Mouse (Mus musculus) hindbrain, embryonic 13.5 days (tissue): ENCODE measurements around the gene Lrrc27. TPM values are rescaled to one million over a fixed set of nuclear protein-coding genes. Genes with fewer than 3 reads are reported as not detected.

ENCODE experiments used
- ATAC-seq: fragments of 200-750 bp; cut with Nextera tagmentation; 2 replicates; pipeline ENCODE4 v1.8.0; 2017; ENCODE audit warnings: moderate TSS enrichment; ENCODE audit not compliant: low FRiP score
- H3K27ac ChIP-seq: fragments of 300-500 bp; sonication (generic); 2 replicates; pipeline ENCODE4 v1.5.1; 2015; ENCODE audit warnings: inconsistent platforms, mild to moderate bottlenecking, moderate library complexity
- H3K27me3 ChIP-seq: fragments of 300-500 bp; sonication (generic); 2 replicates; pipeline ENCODE4 v1.6.1; 2015; ENCODE audit warnings: mild to moderate bottlenecking, inconsistent platforms
- H3K36me3 ChIP-seq: fragments of 300-500 bp; sonication (generic); 2 replicates; pipeline ENCODE4 v1.6.1; 2015; ENCODE audit warnings: mild to moderate bottlenecking, inconsistent platforms
- H3K4me1 ChIP-seq: fragments of 300-500 bp; sonication (generic); replicated peaks from 2 replicates; pipeline ENCODE4 v1.6.1; 2015; ENCODE audit warnings: inconsistent platforms
- H3K4me2 ChIP-seq: fragments of 300-500 bp; sonication (generic); 2 replicates; pipeline ENCODE4 v1.6.1; 2015; ENCODE audit warnings: inconsistent platforms, mild to moderate bottlenecking, moderate library complexity
- H3K4me3 ChIP-seq: fragments of 300-500 bp; sonication (generic); 2 replicates; pipeline ENCODE4 v1.5.1; 2015; ENCODE audit warnings: mild to moderate bottlenecking, inconsistent platforms
- H3K9ac ChIP-seq: fragments of 300-500 bp; sonication (generic); 2 replicates; pipeline ENCODE4 v1.6.1; 2015; ENCODE audit warnings: mild to moderate bottlenecking, inconsistent platforms
- H3K9me3 ChIP-seq: fragments of 300-500 bp; sonication (generic); 2 replicates; pipeline ENCODE4 v1.6.1; 2016; ENCODE audit warnings: inconsistent platforms
- WGBS: fragments of 180-500 bp; shearing (Covaris S2); methylation state at CpG from one replicate; pipeline ENCODE4 v1.1.7; 2015; 5-methylcytosine and 5-hydroxymethylcytosine counted together
- polyA plus RNA-seq: library from polyadenylated mRNA; unstranded; fragments of >200 nt; fragmentation: Nextera tagmentation; extraction: Ambion mirVana; gene quantifications from 2 replicates; pipeline ENCODE4 v1.2.1, GENCODE M21; 2015

The Lrrc27 gene
- polyA plus RNA-seq, 1 experiment from 2014 or later, result 3.5 TPM

DNA sequence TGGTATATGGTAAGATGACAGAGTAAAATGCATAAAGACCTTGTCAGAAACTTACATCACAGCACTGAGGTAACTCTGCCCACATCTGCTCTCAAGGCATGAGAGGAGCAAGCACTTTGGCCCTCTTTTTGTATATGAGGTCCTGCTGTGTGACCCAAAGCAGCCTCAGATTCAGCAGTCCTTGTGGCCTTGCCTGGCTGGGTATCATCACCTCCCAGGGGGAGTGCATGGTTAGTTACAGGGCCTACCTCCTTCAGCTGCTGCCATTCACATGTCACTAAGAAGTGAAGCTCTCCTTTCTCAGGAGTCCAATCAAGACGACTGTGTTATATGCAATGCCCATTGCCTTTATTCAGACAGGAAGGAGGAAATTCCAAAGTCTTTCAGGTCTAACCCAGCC is 2.7 kb downstream of the Lrrc27 start:
- no peaks in the 10 kb centered on the region for H3K9me3 ChIP-seq
- ATAC-seq, result no peak
- no peaks in the 10 kb centered on the region for H3K27me3 ChIP-seq
- H3K4me3 ChIP-seq, result no peak overlapping the region
- H3K27ac ChIP-seq, result no peak overlapping the region
- H3K9ac ChIP-seq, result no peak overlapping the region
- no peak overlapping the region for H3K4me2 ChIP-seq
- 52% methylated on average over 1 of the region's 1 CpGs for WGBS
- no peaks in the 10 kb centered on the region for H3K36me3 ChIP-seq
- H3K4me1 ChIP-seq, result peaks cover 17% of the 10 kb centered on the region

DNA sequence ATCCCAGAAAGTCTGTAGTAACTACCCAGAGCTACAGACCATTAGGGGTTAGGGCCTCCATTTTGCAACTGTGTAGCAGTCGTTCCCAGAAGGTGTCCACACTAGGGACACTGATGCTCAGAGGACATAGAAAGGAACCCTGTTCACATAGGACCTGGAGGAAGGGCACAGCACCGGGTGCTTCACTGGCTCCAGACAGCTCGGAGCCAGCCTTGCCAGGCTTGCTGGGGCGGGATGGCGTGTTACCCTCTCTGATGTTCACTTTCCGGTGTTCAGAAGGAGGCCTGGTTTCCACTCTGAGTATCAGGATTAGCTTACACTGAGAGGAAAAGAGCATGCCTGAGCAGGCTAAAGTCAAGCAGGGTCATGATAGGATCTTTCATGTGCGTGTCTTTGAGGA is 3.2 kb downstream of the Lrrc27 start:
- H3K27ac ChIP-seq, result no peak overlapping the region
- H3K4me2 ChIP-seq, result no peak overlapping the region
- H3K4me3 ChIP-seq, result no peak overlapping the region
- H3K9me3 ChIP-seq, result no peaks in the 10 kb centered on the region
- H3K36me3 ChIP-seq, result no peaks in the 10 kb centered on the region
- peaks cover 17% of the 10 kb centered on the region for H3K4me1 ChIP-seq
- no peaks in the 10 kb centered on the region for H3K27me3 ChIP-seq
- WGBS, result 93% methylated on average over 7 of the region's 7 CpGs
- ATAC-seq, result no peak
- no peak overlapping the region for H3K9ac ChIP-seq

DNA sequence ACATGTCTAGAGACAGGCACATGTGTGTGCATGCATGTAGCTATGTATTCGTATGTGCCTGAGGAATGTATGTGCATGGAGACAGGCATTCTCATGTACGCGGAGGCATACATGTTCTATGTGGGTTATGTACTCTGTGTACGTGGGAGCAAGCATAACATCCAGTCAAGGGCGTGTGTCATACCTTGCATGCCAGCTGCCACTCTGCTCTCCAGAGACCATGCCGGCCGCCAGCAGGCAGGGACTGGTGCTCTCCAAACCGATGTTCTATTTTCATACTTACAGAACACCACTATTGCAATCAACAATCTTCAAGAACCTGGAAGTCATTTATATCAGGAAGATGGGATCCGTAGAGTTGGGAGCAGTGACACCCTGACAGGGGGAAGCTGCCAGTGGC is 3.7 kb downstream of the Lrrc27 start:
- H3K27ac ChIP-seq, result no peak overlapping the region
- no peaks in the 10 kb centered on the region for H3K9me3 ChIP-seq
- H3K4me3 ChIP-seq, result no peak overlapping the region
- H3K27me3 ChIP-seq, result no peaks in the 10 kb centered on the region
- H3K9ac ChIP-seq, result no peak overlapping the region
- 92% methylated on average over 9 of the region's 9 CpGs for WGBS
- H3K4me2 ChIP-seq, result no peak overlapping the region
- H3K36me3 ChIP-seq, result no peaks in the 10 kb centered on the region
- peaks cover 17% of the 10 kb centered on the region for H3K4me1 ChIP-seq
- ATAC-seq, result no peak

DNA sequence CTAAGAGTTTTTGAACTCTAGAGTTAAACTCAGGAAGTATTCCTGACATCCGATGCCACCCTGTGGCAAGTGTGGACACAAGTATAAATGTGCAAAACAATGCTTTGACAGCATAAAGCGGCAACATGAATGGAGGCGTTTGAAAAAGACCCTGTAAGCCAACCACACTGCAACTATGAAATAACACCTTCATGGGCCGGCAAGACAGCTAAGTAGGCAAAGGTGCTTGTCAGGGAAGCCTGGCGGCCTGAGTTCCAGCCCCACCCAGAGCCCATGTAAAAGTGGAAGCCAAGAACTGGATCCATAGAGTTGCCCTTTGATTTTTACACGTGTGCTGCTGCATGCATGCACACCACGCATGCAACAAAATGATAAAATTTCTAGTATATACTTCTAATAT is 4.3 kb downstream of the Lrrc27 start:
- Histone ChIP-seq H3K9me3 (no peaks in the 10 kb centered on the region), H3K27ac (no peak overlapping the region), H3K36me3 (no peaks in the 10 kb centered on the region), H3K27me3 (no peaks in the 10 kb centered on the region), H3K4me1 (peaks cover 13% of the 10 kb centered on the region), H3K4me2 (no peak overlapping the region), H3K4me3 (no peak overlapping the region), H3K9ac (no peak overlapping the region)
- ATAC-seq, result no peak
- 87% methylated on average over 7 of the region's 7 CpGs for WGBS

DNA sequence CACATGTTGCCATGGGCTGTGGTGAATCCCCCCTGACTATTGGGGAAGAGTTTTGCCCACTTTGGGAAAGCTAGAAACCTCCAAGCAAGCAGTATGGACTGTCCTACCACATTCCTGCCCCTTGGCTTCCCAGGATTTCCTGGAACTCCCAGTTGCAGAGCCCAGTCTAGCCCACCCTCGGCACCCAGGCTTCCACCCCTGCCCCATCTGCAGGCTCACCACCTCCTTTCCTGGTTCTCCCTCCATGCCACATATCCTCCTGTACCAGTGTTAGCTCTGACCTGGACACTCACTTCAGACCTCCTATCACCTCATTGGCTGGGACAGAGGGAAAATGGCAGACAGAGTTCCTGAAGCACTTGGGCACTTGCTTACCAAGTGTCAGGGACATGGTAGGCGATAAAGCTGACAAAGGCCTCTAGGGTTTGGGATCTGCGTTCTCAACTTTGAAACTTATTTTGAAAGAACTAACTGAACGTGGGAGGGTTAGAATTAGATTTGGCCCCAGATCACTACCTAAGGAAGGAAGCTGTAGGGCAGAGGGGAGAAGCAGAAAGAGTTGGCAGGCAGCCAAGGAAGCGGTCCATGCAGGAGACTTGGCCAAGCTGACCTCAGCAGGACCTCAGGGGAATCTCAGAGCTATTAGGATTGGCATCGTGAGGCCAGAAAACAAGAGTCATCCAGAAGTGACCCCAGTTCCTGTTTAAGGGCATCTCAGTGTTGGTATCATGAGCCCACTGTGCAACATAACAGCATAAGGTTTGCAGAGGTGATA is 6.0 kb downstream of the Lrrc27 start:
- Histone ChIP-seq H3K27ac (no peak overlapping the region), H3K4me1 (peaks cover 2% of the 10 kb centered on the region; the same call in 1 of the 2 replicates), H3K27me3 (no peaks in the 10 kb centered on the region), H3K9me3 (no peaks in the 10 kb centered on the region), H3K36me3 (no peaks in the 10 kb centered on the region), H3K4me2 (no peak overlapping the region), H3K9ac (no peak overlapping the region), H3K4me3 (no peak overlapping the region)
- WGBS, result 63% methylated on average over 6 of the region's 6 CpGs
- ATAC-seq, result no peak

DNA sequence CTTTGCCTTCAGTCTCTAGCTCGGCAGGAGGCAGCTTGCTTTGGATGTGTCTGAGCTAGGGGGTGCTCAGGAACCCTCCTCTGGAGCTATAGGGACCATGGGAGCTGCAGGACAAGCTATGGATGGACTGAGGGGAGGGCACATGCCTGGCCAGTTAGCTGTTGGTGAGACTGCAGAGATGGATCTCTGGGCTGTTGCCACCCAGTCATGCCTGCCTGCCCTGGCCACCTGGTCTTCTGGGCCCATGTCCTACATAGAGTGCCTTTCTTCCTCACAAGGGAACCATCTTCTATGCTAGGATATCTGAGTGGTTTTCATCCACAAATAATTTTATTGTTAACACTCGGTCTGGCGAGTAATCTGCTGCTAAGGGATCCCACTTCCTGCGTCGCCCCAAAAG is 6.7 kb downstream of the Lrrc27 start:
- WGBS, result 85% methylated on average over 5 of the region's 5 CpGs
- ATAC-seq, result no peak
- Histone ChIP-seq H3K9ac (no peak overlapping the region), H3K4me2 (no peak overlapping the region), H3K4me3 (no peak overlapping the region), H3K27ac (no peak overlapping the region), H3K4me1 (no peaks in the 10 kb centered on the region), H3K27me3 (no peaks in the 10 kb centered on the region), H3K36me3 (no peaks in the 10 kb centered on the region), H3K9me3 (no peaks in the 10 kb centered on the region)

DNA sequence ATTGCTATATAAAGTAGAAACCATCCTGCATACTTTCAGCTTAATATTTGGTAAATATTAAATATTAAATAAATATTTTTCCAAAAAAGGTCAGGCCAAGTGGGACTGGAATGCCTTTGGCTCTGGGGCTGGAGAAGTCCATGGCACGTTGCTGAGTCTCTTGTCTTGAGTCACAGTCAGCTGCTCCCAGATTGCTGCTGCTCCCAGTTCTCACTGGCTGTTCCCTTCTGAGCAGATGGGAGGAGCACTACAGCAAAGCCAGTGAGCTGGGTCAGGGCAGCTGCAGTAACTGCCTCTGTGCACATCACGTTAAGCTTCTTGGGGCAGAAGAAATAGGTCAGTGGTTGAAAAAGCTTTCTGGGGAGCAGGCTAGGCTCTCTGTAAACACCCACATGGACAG is 7.5 kb downstream of the Lrrc27 start:
- ATAC-seq, result no peak
- WGBS, result 44% methylated on average over 2 of the region's 2 CpGs
- no peaks in the 10 kb centered on the region for H3K4me1 ChIP-seq

DNA sequence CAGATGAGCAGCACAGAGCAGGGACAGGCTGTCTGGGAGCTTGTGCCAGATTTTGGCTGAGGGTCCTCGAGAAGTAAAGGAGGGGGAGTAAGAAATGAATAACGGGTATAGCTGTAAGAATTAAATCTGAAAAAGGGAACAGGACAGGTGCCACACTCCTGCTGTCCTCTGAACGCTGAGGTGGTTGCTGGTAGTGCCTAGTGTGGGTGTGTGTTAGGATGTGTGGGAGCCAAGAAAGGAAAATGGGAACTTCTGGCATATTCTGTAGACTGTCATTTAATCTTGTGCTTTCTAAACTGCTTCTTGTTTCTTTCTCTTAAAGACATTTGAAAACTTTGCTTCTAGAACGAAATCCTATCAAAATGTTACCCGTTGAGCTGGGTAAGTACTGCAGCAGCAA is 8.3 kb downstream of the Lrrc27 start:
- Histone ChIP-seq H3K27me3 (no peaks in the 10 kb centered on the region), H3K36me3 (no peaks in the 10 kb centered on the region), H3K9ac (no peak overlapping the region), H3K4me1 (no peaks in the 10 kb centered on the region), H3K4me2 (no peak overlapping the region), H3K27ac (no peak overlapping the region), H3K4me3 (no peak overlapping the region), H3K9me3 (no peaks in the 10 kb centered on the region)
- WGBS, result 86% methylated on average over 5 of the region's 5 CpGs
- ATAC-seq, result no peak

More for the DNA sequence above, 7.5 kb downstream of the Lrrc27 start:
- no peak overlapping the region for H3K27ac ChIP-seq
- H3K9ac ChIP-seq, result no peak overlapping the region
- H3K4me2 ChIP-seq, result no peak overlapping the region
- no peaks in the 10 kb centered on the region for H3K27me3 ChIP-seq
- H3K4me3 ChIP-seq, result no peak overlapping the region
- H3K9me3 ChIP-seq, result no peaks in the 10 kb centered on the region
- no peaks in the 10 kb centered on the region for H3K36me3 ChIP-seq

DNA sequence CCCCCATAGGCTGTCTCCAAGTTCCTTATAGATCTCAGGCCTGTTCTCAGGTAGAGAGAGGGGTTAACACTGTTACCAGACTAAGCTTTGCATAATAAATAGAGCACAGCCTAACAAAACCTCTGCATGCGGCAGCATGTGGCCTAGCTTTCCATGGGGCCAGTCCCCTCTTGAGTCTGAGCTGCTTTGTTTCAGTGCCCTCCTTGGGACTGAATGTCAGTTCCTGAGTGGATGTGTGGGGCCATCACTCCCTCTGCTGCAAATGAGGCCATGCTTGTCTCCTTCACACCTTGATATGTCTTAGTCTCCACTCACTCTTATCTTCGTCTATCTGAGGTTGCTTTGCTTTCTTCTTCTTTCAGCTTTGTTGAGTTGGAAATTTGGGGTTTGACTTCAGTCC is 9.1 kb downstream of the Lrrc27 start:
- H3K4me1 ChIP-seq, result no peaks in the 10 kb centered on the region
- WGBS, result 70% methylated on average over 2 of the region's 2 CpGs

DNA sequence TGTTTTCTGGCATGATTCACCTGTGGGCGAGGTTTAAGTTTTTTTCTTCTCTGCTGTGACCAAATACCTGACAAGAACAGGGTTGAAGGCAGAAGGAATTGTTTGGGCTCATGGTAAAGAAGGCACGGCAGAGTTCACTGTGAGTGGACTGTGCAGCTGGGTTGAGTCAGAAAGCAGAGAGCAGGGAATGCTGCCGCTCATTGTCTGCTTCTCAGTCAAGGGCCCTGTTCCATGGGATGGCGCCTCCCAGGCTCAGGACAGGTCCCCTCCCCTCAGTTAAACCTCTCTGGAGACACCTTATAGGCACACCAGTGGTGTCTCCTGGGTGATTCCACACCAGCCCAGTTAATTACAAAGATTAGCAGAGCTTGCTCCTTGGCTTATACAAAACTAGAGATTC is 9.6 kb downstream of the Lrrc27 start:
- WGBS, result 77% methylated on average over 4 of the region's 4 CpGs
- Histone ChIP-seq H3K4me1 (no peaks in the 10 kb centered on the region), H3K27ac (no peak overlapping the region), H3K4me3 (no peak overlapping the region), H3K9me3 (no peaks in the 10 kb centered on the region), H3K4me2 (no peak overlapping the region), H3K27me3 (no peaks in the 10 kb centered on the region), H3K9ac (no peak overlapping the region), H3K36me3 (no peaks in the 10 kb centered on the region)
- no peak for ATAC-seq

More for the DNA sequence above, 9.1 kb downstream of the Lrrc27 start:
- no peak overlapping the region for H3K4me3 ChIP-seq
- H3K9me3 ChIP-seq, result no peaks in the 10 kb centered on the region
- no peak for ATAC-seq
- H3K27me3 ChIP-seq, result no peaks in the 10 kb centered on the region
- no peak overlapping the region for H3K4me2 ChIP-seq
- no peaks in the 10 kb centered on the region for H3K36me3 ChIP-seq
- no peak overlapping the region for H3K27ac ChIP-seq
- no peak overlapping the region for H3K9ac ChIP-seq

DNA sequence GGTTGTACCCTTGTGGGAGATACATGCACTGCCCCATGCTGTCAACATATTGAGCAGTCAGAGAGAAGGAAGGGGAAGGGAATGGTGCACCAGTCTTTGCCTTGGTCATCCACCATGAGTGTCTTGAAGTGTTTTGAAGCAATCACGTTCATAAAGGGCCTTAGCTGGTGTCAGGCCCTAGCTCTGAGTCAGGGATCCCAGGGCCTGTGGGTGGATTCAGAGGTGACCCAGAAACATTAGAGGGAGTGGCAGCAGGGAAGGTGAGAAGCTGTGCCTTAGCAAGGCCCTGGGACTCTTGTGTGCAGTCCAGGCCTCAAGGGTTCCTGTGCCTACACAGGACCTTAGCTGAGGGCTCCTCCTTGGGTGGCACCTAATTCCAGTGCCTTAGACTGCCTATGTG is 11.3 kb downstream of the Lrrc27 start:
- no peaks in the 10 kb centered on the region for H3K4me1 ChIP-seq
- no peak overlapping the region for H3K4me3 ChIP-seq
- H3K9ac ChIP-seq, result no peak overlapping the region
- ATAC-seq, result no peak
- no peaks in the 10 kb centered on the region for H3K9me3 ChIP-seq
- no peaks in the 10 kb centered on the region for H3K27me3 ChIP-seq
- H3K36me3 ChIP-seq, result no peaks in the 10 kb centered on the region
- WGBS, result 89% methylated on average over 1 of the region's 1 CpGs
- H3K27ac ChIP-seq, result no peak overlapping the region
- H3K4me2 ChIP-seq, result no peak overlapping the region

DNA sequence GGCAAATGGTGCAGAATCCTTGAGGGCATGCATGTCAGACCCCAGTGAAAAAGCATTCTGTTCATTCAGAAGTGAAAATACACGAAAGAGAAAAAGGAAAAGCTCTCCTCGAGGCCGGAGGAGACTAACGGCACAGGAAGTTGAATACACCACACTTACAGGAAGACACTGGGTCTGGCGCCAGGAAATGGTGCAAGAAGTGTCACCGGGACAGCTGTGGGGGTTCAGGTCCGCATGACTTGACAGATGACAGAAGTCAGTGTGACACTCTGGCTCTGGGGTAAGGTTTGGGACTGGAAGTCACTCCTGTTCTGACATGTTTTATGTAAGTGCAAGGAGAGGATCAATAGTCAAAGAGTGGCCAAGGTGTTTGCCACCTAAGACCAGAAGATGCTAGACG is 11.9 kb downstream of the Lrrc27 start:
- no peak for ATAC-seq
- H3K36me3 ChIP-seq, result no peaks in the 10 kb centered on the region
- no peak overlapping the region for H3K9ac ChIP-seq
- H3K27me3 ChIP-seq, result no peaks in the 10 kb centered on the region
- no peak overlapping the region for H3K27ac ChIP-seq
- WGBS, result 78% methylated on average over 8 of the region's 8 CpGs
- H3K4me1 ChIP-seq, result no peaks in the 10 kb centered on the region
- H3K4me3 ChIP-seq, result no peak overlapping the region
- no peaks in the 10 kb centered on the region for H3K9me3 ChIP-seq
- H3K4me2 ChIP-seq, result no peak overlapping the region

DNA sequence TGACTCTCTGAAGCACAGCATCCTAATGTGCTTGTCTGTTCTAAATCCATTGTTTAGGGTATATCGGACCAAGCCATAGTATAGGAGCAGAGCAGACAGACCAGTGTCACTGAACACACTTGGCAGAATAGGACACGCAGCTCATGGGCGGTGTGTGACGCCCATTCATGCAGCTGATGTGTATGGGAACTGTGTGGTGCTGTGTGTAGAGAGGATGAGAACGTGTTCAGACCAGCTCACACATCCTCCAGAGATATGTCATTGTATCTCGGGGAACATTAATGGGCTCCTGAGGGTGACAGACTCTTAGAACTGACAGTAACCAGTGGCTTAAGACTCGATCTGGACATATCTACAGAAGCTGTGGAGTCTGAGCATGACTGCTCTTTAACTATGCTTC is 13.6 kb downstream of the Lrrc27 start:
- no peak for ATAC-seq
- Histone ChIP-seq H3K27me3 (no peaks in the 10 kb centered on the region), H3K4me2 (no peak overlapping the region), H3K9ac (no peak overlapping the region), H3K9me3 (no peaks in the 10 kb centered on the region), H3K4me3 (no peak overlapping the region), H3K36me3 (no peaks in the 10 kb centered on the region), H3K27ac (no peak overlapping the region), H3K4me1 (no peaks in the 10 kb centered on the region)
- 92% methylated on average over 7 of the region's 7 CpGs for WGBS
